Mouse (Mus musculus) testis, adult 2 months (tissue): ENCODE results near the gene Fam20a.

Experiments
- CTCF ChIP-seq: fragments of 200-500 bp; IDR thresholded peaks from 2 replicates; pipeline ENCODE4 v1.5.1; 2012; ENCODE audit warnings: low read depth, mild to moderate bottlenecking, inconsistent platforms, low read length, moderate library complexity; ENCODE audit not compliant: control insufficient read depth, insufficient read depth, insufficient replicate concordance
- POLR2A ChIP-seq: fragments of 200-500 bp; IDR thresholded peaks from 2 replicates; pipeline ENCODE4 v1.6.1; 2012; ENCODE audit warnings: low read depth, mild to moderate bottlenecking, inconsistent platforms, low read length, moderate library complexity; ENCODE audit not compliant: control insufficient read depth

DNA sequence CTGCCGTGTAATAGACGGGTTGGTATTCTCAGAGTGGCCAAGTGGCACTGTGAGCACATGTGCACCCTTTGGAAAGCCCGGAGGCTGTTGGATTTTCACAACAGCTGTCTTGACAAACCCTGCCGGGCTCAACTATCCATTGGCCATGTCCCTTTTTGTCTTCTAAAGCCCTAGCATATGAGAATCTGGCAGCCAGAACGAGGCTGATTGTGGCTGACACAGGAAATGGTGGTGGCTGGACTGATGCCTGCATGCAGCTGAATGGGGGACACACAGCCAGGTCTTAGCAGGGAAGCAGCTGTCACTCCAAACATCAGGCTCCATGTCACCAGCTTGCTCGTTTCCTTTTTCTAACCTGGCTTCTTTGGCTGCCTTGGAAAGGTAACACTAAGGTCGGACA is 73.6 kb downstream of the Fam20a start:
- TF ChIP-seq CTCF (no peak), POLR2A (no peak)
